In genomic region chr11:9056937-9057336, GRCm38 (mm10) we compare ENCODE assay signal across 27 mouse cellular contexts. TPM values are rescaled to one million over a fixed set of nuclear protein-coding genes. Genes with fewer than 3 reads are reported as not detected.
DNase-seq lines count a peak whose midpoint lies in the region; ATAC-seq and TF ChIP-seq lines count a peak whose summit lies in the region.
"Had no signal": no experiment of that assay in that cellular context is flagged by ENCODE, and none has a peak within 500 bp of the region (broad histone marks: within the 10 kb centered on the region; RNA-seq: fewer than 3 reads in every experiment).

No protein-coding gene starts in this region.

- H3K27me3 ChIP-seq in G1E (ENCODE audit: insufficient read depth, low read length) = 0 out of 2 replicates have a peak, but pooled peaks cover 6% of the 10 kb centered on the region
- H3K27me3 ChIP-seq: embryonic facial prominence, embryonic 15.5 days; hindbrain, embryonic 12.5 days; hindbrain, embryonic 15.5 days had no signal

- ATAC-seq in G1E (ENCODE audit: extremely low read depth, insufficient number of reproducible peaks, low FRiP score, poor library complexity, severe bottlenecking) = peak; percentile 73
- peak; percentile 56 for ATAC-seq in common myeloid progenitor, adult 5-6 weeks (replicated peaks; ENCODE audit: low read depth, poor library complexity, severe bottlenecking)
- ATAC-seq in megakaryocyte progenitor cell, adult 5-6 weeks (replicated peaks; ENCODE audit: poor library complexity) = peak; percentile 36
- ATAC-seq: activated CD4-positive, CD25-positive, alpha-beta regulatory T cell, adult 4 months; forebrain, embryonic 14.5 days; forebrain, postnatal 0 days had no signal

- DNase-seq in 416B (ENCODE audit: low read depth) = peak; percentile 42
- DNase-seq in G1E (ENCODE audit: low spot score) = peak; percentile 21
- no peak for DNase-seq in left cerebral cortex, postnatal 25 days (ENCODE audit: low spot score in 2 of 2)
- no peak for DNase-seq in urinary bladder, postnatal 36 days (ENCODE audit: low spot score in 2 of 2)
- DNase-seq in lung, adult 2 months = no peak
- DNase-seq: adrenal gland, postnatal 10 days; adrenal gland, postnatal 36 days; cerebellum, adult 18-20 months; cerebellum, adult 9-10 months; cerebellum, postnatal 14 days; forebrain, postnatal 0 days; gastrocnemius, adult 2 months; gastrocnemius, postnatal 14 days; heart, adult 2 months had no signal

- H3K9me3 ChIP-seq in G1E (replicated peaks) = no peaks in the 10 kb centered on the region
- H3K9me3 ChIP-seq: embryonic facial prominence, embryonic 12.5 days; embryonic facial prominence, embryonic 15.5 days; hindbrain, embryonic 12.5 days; hindbrain, embryonic 15.5 days had no signal

- no peaks in the 10 kb centered on the region for H3K36me3 ChIP-seq in G1E (replicated peaks)
- H3K36me3 ChIP-seq: embryonic facial prominence, embryonic 12.5 days; embryonic facial prominence, embryonic 15.5 days; hindbrain, embryonic 12.5 days; hindbrain, embryonic 15.5 days had no signal

- TF ChIP-seq POLR2A in lung, adult 2 months (IDR thresholded peaks at IDR 0.05; ENCODE audit: borderline replicate concordance, extremely low read depth, low read depth, low read length) = no peak

- no peak for TF ChIP-seq CTCF in G1E (IDR thresholded peaks at IDR 0.05; ENCODE audit: low read depth, low read length)
- no peak for TF ChIP-seq CTCF in lung, adult 2 months (IDR thresholded peaks at IDR 0.05; ENCODE audit: insufficient read depth, low read length)

- peaks cover 43% of the 10 kb centered on the region for H3K4me1 ChIP-seq in G1E (ENCODE audit: insufficient read depth, low read depth, low read length)
- H3K4me1 ChIP-seq in lung, adult 2 months (ENCODE audit: control insufficient read depth, insufficient read depth, low read length) = no peaks in the 10 kb centered on the region
- H3K4me1 ChIP-seq: embryonic facial prominence, embryonic 12.5 days; embryonic facial prominence, embryonic 15.5 days; hindbrain, embryonic 12.5 days; hindbrain, embryonic 15.5 days had no signal

- H3K4me3 ChIP-seq in G1E (ENCODE audit: low read depth, low read length) = no peak overlapping the region
- H3K4me3 ChIP-seq in lung, adult 2 months (replicated peaks; ENCODE audit: extremely low read depth, low read depth, low read length) = no peak overlapping the region
- H3K4me3 ChIP-seq: embryonic facial prominence, embryonic 12.5 days; embryonic facial prominence, embryonic 15.5 days; gastrocnemius, adult 2 months; heart, adult 2 months; hindbrain, embryonic 12.5 days; hindbrain, embryonic 15.5 days had no signal

- intact Hi-C loops in left cerebral cortex, postnatal 25 days (cut with DNase I) = no loop called here

- 61% methylated on average over 2 of the region's 2 CpGs for WGBS in lung, adult 2 months

RNA-seq across cellular contexts. Expression of gene Sun3, which starts 8.1 kb away (rescaled TPM):
- total RNA-seq in G1E (2014; fragmentation: Nextera tagmentation) (not detected in 2 replicates), G1E (2017) (0.11 and 0.17 TPM in 2 replicates)
- polyA plus RNA-seq in G1E (2012) = not detected in 2 replicates
- total RNA-seq in common myeloid progenitor, adult 5-6 weeks (2017) = not detected in 2 replicates
- total RNA-seq in megakaryocyte progenitor cell, adult 5-6 weeks (2015) = not detected in 2 replicates
- total RNA-seq in megakaryocyte progenitor cell, adult 5-6 weeks (2017) = not detected in 2 replicates
- total RNA-seq in left cerebral cortex, postnatal 25 days (2021) = under 1 TPM in 1 of 2 experiments, not detected in 1; 0.30 TPM
- polyA plus RNA-seq in lung, adult 2 months (2012; rRNA removed) = 0.13 TPM in 1 of 2 replicates, not detected in the other
- total RNA-seq: adrenal gland, postnatal 10 days; adrenal gland, postnatal 36 days; ES-E14; gastrocnemius, adult 2 months; gastrocnemius, postnatal 14 days; gastrocnemius, postnatal 4 days; hematopoietic stem cell, adult 5-6 weeks had no signal
- polyA plus RNA-seq: activated CD4-positive, CD25-positive, alpha-beta regulatory T cell, adult 4 months; forebrain, embryonic 11.5 days; heart, embryonic 11.5 days had no signal

RNA-seq across cellular contexts. Expression of gene Gm11992, which starts 8.5 kb away (rescaled TPM):
- total RNA-seq in G1E (2014; fragmentation: Nextera tagmentation) (2.0 TPM in 2 replicates), G1E (2017) (2.6 and 3.0 TPM in 2 replicates)
- 0.29 and 0.30 TPM in 2 replicates for polyA plus RNA-seq in G1E (2012)
- total RNA-seq in common myeloid progenitor, adult 5-6 weeks (2017) = 0.29 and 0.32 TPM in 2 replicates
- total RNA-seq in megakaryocyte progenitor cell, adult 5-6 weeks (2015) = 0.51 TPM in 1 of 2 replicates, not detected in the other
- 0.88 TPM in 1 of 2 replicates, not detected in the other for total RNA-seq in megakaryocyte progenitor cell, adult 5-6 weeks (2017)
- total RNA-seq in left cerebral cortex, postnatal 25 days (2021) = under 1 TPM; 0.62 to 0.66 TPM
- 4.4 and 6.4 TPM in 2 replicates for polyA plus RNA-seq in lung, adult 2 months (2012; rRNA removed)
- total RNA-seq: gastrocnemius, adult 2 months; gastrocnemius, postnatal 14 days; gastrocnemius, postnatal 4 days had no signal
- polyA plus RNA-seq: activated CD4-positive, CD25-positive, alpha-beta regulatory T cell, adult 4 months had no signal

RNA-seq across cellular contexts. Expression of gene Hus1, which starts 45.9 kb away (rescaled TPM):
- total RNA-seq in G1E (2014; fragmentation: Nextera tagmentation) (39.1 and 59.9 TPM in 2 replicates), G1E (2017) (26.4 and 27.5 TPM in 2 replicates)
- 6.9 and 10.2 TPM in 2 replicates for polyA plus RNA-seq in G1E (2012)
- total RNA-seq in common myeloid progenitor, adult 5-6 weeks (2017) = 21.1 and 22.3 TPM in 2 replicates
- total RNA-seq in megakaryocyte progenitor cell, adult 5-6 weeks (2015) = 21.2 and 29.5 TPM in 2 replicates
- 17.5 and 23.7 TPM in 2 replicates for total RNA-seq in megakaryocyte progenitor cell, adult 5-6 weeks (2017)
- 10 to 100 TPM; 11.0 to 13.6 TPM for total RNA-seq in left cerebral cortex, postnatal 25 days (2021)
- 9.1 and 11.5 TPM in 2 replicates for polyA plus RNA-seq in lung, adult 2 months (2012; rRNA removed)

Comparison
In these comparisons a context has a peak if more than half of its experiments do, and no peak if none do; other contexts are left out.
1. DNase-seq: peak in 416B (single experiment) and G1E (single experiment); none in left cerebral cortex, postnatal 25 days (0 of 2), urinary bladder, postnatal 36 days (0 of 2) and lung, adult 2 months (single experiment).
2. Peak in every context shown above with its lines, with median percentiles within 50 percentile points of each other: ATAC-seq.